Mouse (Mus musculus) midbrain, embryonic 11.5 days (tissue): ENCODE measurements around the gene Tmem98. TPM values are rescaled to one million over a fixed set of nuclear protein-coding genes. Genes with fewer than 3 reads are reported as not detected.

ENCODE experiments used
- ATAC-seq: fragments of 200-750 bp; cut with Nextera tagmentation; 2 replicates; pipeline ENCODE4 v1.8.0; 2017; ENCODE audit warnings: moderate TSS enrichment, moderate library complexity; ENCODE audit not compliant: low FRiP score
- DNase-seq: peaks from one replicate; pipeline ENCODE4 v3.0.0; 2015; ENCODE audit warnings: low spot score; ENCODE audit errors: missing footprints
- H3K27ac ChIP-seq: fragments of 300-500 bp; sonication (generic); 2 replicates; pipeline ENCODE4 v1.5.1; 2014; ENCODE audit warnings: low read depth, low read length
- H3K27me3 ChIP-seq: fragments of 300-500 bp; sonication (generic); 2 replicates; pipeline ENCODE4 v1.6.1; 2014; ENCODE audit warnings: mild to moderate bottlenecking, low read length, moderate library complexity, mixed read lengths; ENCODE audit not compliant: control insufficient read depth, insufficient read depth
- H3K36me3 ChIP-seq: fragments of 300-500 bp; sonication (generic); 2 replicates; pipeline ENCODE4 v1.6.1; 2014; ENCODE audit warnings: mild to moderate bottlenecking, low read length, moderate library complexity, mixed read lengths; ENCODE audit not compliant: control insufficient read depth, insufficient read depth
- H3K4me1 ChIP-seq: fragments of 300-500 bp; sonication (generic); 2 replicates; pipeline ENCODE4 v1.6.1; 2014; ENCODE audit warnings: low read length; ENCODE audit not compliant: control insufficient read depth, insufficient read depth
- H3K4me2 ChIP-seq: fragments of 300-500 bp; sonication (generic); 2 replicates; pipeline ENCODE4 v1.6.1; 2014; ENCODE audit warnings: mild to moderate bottlenecking, moderate library complexity
- H3K4me3 ChIP-seq: fragments of 300-500 bp; sonication (generic); 2 replicates; pipeline ENCODE4 v1.5.1; 2014; ENCODE audit warnings: low read depth, low read length
- H3K9ac ChIP-seq: fragments of 300-500 bp; sonication (generic); 2 replicates; pipeline ENCODE4 v1.6.1; 2014; ENCODE audit warnings: low read length
- H3K9me3 ChIP-seq: fragments of 300-500 bp; sonication (generic); 2 replicates; pipeline ENCODE4 v1.6.1; 2016; ENCODE audit warnings: low read length; ENCODE audit not compliant: control insufficient read depth
- WGBS: fragments of 180-500 bp; shearing (Covaris S2); extraction: QIAGEN DNeasy Blood & Tissue Kit; methylation state at CpG from one replicate; pipeline ENCODE4 v1.1.7; 2014; 5-methylcytosine and 5-hydroxymethylcytosine counted together
- polyA plus RNA-seq: library from polyadenylated mRNA; unstranded; fragments of >200 nt; fragmentation: Nextera tagmentation; extraction: Ambion mirVana; gene quantifications from 2 replicates; pipeline ENCODE4 v1.2.1, GENCODE M21; 2014

Gene Tmem98
- polyA plus RNA-seq, 1 experiment from 2014 or later: 94.9 TPM

- Histone ChIP-seq H3K27me3 (no peaks in the 10 kb centered on the region), H3K4me2 (no peak overlapping the region), H3K9ac (no peak overlapping the region), H3K36me3 (no peaks in the 10 kb centered on the region), H3K9me3 (no peaks in the 10 kb centered on the region), H3K4me3 (no peak overlapping the region), H3K27ac (no peak overlapping the region), H3K4me1 (peaks cover 13% of the 10 kb centered on the region)
- WGBS: 85% methylated on average over 4 of the region's 4 CpGs
- DNase-seq (no peak), ATAC-seq (no peak)
Observed at GRCm38 (mm10) chr11:80835841-80836240, 25.9 kb downstream of the Tmem98 start.

GRCm38 (mm10) chr11:80838724-80839123 is 28.7 kb downstream of the Tmem98 start:
- no peak overlapping the region for H3K4me2 ChIP-seq
- H3K4me3 ChIP-seq: no peak overlapping the region

GRCm38 (mm10) chr11:80843435-80843834 is 33.5 kb downstream of the Tmem98 start:
- H3K36me3 ChIP-seq: no peaks in the 10 kb centered on the region
- no peaks in the 10 kb centered on the region for H3K4me1 ChIP-seq
- no peak overlapping the region for H3K27ac ChIP-seq
- H3K9ac ChIP-seq: no peak overlapping the region
- no peak for ATAC-seq
- no peaks in the 10 kb centered on the region for H3K9me3 ChIP-seq
- H3K4me3 ChIP-seq: no peak overlapping the region
- 86% methylated on average over 2 of the region's 2 CpGs for WGBS
- DNase-seq: no peak
- no peaks in the 10 kb centered on the region for H3K27me3 ChIP-seq
- H3K4me2 ChIP-seq: no peak overlapping the region

More at GRCm38 (mm10) chr11:80838724-80839123, 28.7 kb downstream of the Tmem98 start:
- DNase-seq (no peak), ATAC-seq (no peak)
- H3K27me3 ChIP-seq: no peaks in the 10 kb centered on the region
- no peak overlapping the region for H3K9ac ChIP-seq
- no peaks in the 10 kb centered on the region for H3K9me3 ChIP-seq
- no peak overlapping the region for H3K27ac ChIP-seq
- WGBS: 80% methylated on average over 1 of the region's 1 CpGs
- no peaks in the 10 kb centered on the region for H3K36me3 ChIP-seq
- no peaks in the 10 kb centered on the region for H3K4me1 ChIP-seq

GRCm38 (mm10) chr11:80845486-80845885 is 35.5 kb downstream of the Tmem98 start:
- no peaks in the 10 kb centered on the region for H3K36me3 ChIP-seq
- DNase-seq: no peak
- H3K27me3 ChIP-seq: no peaks in the 10 kb centered on the region

GRCm38 (mm10) chr11:80846115-80846514 is 36.1 kb downstream of the Tmem98 start:
- Histone ChIP-seq H3K4me2 (no peak overlapping the region), H3K9ac (no peak overlapping the region), H3K4me1 (no peaks in the 10 kb centered on the region), H3K36me3 (no peaks in the 10 kb centered on the region), H3K27ac (no peak overlapping the region), H3K27me3 (no peaks in the 10 kb centered on the region), H3K9me3 (no peaks in the 10 kb centered on the region), H3K4me3 (no peak overlapping the region)
- WGBS: 57% methylated on average over 3 of the region's 3 CpGs
- no peak for DNase-seq
- no peak for ATAC-seq

More at GRCm38 (mm10) chr11:80845486-80845885, 35.5 kb downstream of the Tmem98 start:
- 76% methylated on average over 7 of the region's 7 CpGs for WGBS
- no peak overlapping the region for H3K4me2 ChIP-seq
- no peaks in the 10 kb centered on the region for H3K4me1 ChIP-seq
- no peak overlapping the region for H3K9ac ChIP-seq
- no peak overlapping the region for H3K4me3 ChIP-seq
- H3K27ac ChIP-seq: no peak overlapping the region
- H3K9me3 ChIP-seq: no peaks in the 10 kb centered on the region
- ATAC-seq: no peak

- H3K36me3 ChIP-seq: no peaks in the 10 kb centered on the region
- H3K9me3 ChIP-seq: no peaks in the 10 kb centered on the region
- ATAC-seq (no peak), DNase-seq (no peak)
- 44% methylated on average over 5 of the region's 5 CpGs for WGBS
- no peak overlapping the region for H3K4me3 ChIP-seq
- H3K4me2 ChIP-seq: no peak overlapping the region
- H3K4me1 ChIP-seq: no peaks in the 10 kb centered on the region
- H3K9ac ChIP-seq: no peak overlapping the region
- H3K27me3 ChIP-seq: no peaks in the 10 kb centered on the region
- no peak overlapping the region for H3K27ac ChIP-seq
Observed at GRCm38 (mm10) chr11:80848131-80848530, 38.2 kb downstream of the Tmem98 start.

- Histone ChIP-seq H3K4me1 (no peaks in the 10 kb centered on the region), H3K9ac (no peak overlapping the region), H3K9me3 (no peaks in the 10 kb centered on the region), H3K4me3 (no peak overlapping the region), H3K27me3 (no peaks in the 10 kb centered on the region), H3K27ac (no peak overlapping the region), H3K4me2 (no peak overlapping the region), H3K36me3 (no peaks in the 10 kb centered on the region)
- no peak for ATAC-seq
- WGBS: 51% methylated on average over 5 of the region's 5 CpGs
- no peak for DNase-seq
Observed at GRCm38 (mm10) chr11:80851859-80852258, 41.9 kb downstream of the Tmem98 start.

GRCm38 (mm10) chr11:80853014-80853413 is 43.0 kb downstream of the Tmem98 start:
- no peak overlapping the region for H3K4me2 ChIP-seq
- no peaks in the 10 kb centered on the region for H3K27me3 ChIP-seq
- no peaks in the 10 kb centered on the region for H3K36me3 ChIP-seq
- H3K27ac ChIP-seq: no peak overlapping the region
- H3K9me3 ChIP-seq: no peaks in the 10 kb centered on the region
- H3K4me3 ChIP-seq: no peak overlapping the region
- H3K9ac ChIP-seq: no peak overlapping the region
- H3K4me1 ChIP-seq: no peaks in the 10 kb centered on the region
- DNase-seq (no peak), ATAC-seq (no peak)
- WGBS: 56% methylated on average over 3 of the region's 3 CpGs

- Histone ChIP-seq H3K9ac (no peak overlapping the region), H3K36me3 (no peaks in the 10 kb centered on the region), H3K4me3 (no peak overlapping the region), H3K27me3 (no peaks in the 10 kb centered on the region), H3K27ac (no peak overlapping the region), H3K4me2 (no peak overlapping the region), H3K4me1 (no peaks in the 10 kb centered on the region), H3K9me3 (no peaks in the 10 kb centered on the region)
- ATAC-seq: no peak
- 93% methylated on average over 11 of the region's 11 CpGs for WGBS
- DNase-seq: no peak
Observed at GRCm38 (mm10) chr11:80854430-80854829, 44.5 kb downstream of the Tmem98 start.

- WGBS: 66% methylated on average over 7 of the region's 7 CpGs
- ATAC-seq: no peak
Observed at GRCm38 (mm10) chr11:80854908-80855307, 44.9 kb downstream of the Tmem98 start.

More at GRCm38 (mm10) chr11:80854908-80855307, 44.9 kb downstream of the Tmem98 start:
- H3K27ac ChIP-seq: no peak overlapping the region
- DNase-seq: no peak
- H3K36me3 ChIP-seq: no peaks in the 10 kb centered on the region
- no peak overlapping the region for H3K4me2 ChIP-seq
- H3K4me1 ChIP-seq: no peaks in the 10 kb centered on the region
- H3K9me3 ChIP-seq: no peaks in the 10 kb centered on the region
- no peaks in the 10 kb centered on the region for H3K27me3 ChIP-seq
- H3K9ac ChIP-seq: no peak overlapping the region
- H3K4me3 ChIP-seq: no peak overlapping the region
